Mouse (Mus musculus) stomach, postnatal 0 days (tissue): ENCODE measurements at regions not wholly inside any gene's neighbourhood (a gene's known extent, or its start where the extent isn't known, plus 50 kb on each side); places are given as distances from the start of the nearest gene placed in this dataset.

ENCODE experiments used
- CTCF ChIP-seq: IDR thresholded peaks from 2 replicates; pipeline ENCODE4 v1.5.1; 2016; ENCODE audit warnings: antibody characterized with exemption, low read depth, mild to moderate bottlenecking, moderate library complexity
- EP300 ChIP-seq: optimal IDR thresholded peaks from 2 replicates; pipeline ENCODE3; 2016; ENCODE audit warnings: antibody characterized with exemption

GRCm38 (mm10) chr2:147845256-147845655 lies 201.5 kb downstream of the Foxa2 start:
- TF ChIP-seq EP300 (no peak), CTCF (no peak)
